Mouse (Mus musculus): ENCODE measurements around the gene Cpm.
"Not testable (repeated sequence)": the region's sequence is repeated elsewhere in the genome, so short reads cannot be mapped to it uniquely, and the experiment has no call there.

The Cpm gene

DNA sequence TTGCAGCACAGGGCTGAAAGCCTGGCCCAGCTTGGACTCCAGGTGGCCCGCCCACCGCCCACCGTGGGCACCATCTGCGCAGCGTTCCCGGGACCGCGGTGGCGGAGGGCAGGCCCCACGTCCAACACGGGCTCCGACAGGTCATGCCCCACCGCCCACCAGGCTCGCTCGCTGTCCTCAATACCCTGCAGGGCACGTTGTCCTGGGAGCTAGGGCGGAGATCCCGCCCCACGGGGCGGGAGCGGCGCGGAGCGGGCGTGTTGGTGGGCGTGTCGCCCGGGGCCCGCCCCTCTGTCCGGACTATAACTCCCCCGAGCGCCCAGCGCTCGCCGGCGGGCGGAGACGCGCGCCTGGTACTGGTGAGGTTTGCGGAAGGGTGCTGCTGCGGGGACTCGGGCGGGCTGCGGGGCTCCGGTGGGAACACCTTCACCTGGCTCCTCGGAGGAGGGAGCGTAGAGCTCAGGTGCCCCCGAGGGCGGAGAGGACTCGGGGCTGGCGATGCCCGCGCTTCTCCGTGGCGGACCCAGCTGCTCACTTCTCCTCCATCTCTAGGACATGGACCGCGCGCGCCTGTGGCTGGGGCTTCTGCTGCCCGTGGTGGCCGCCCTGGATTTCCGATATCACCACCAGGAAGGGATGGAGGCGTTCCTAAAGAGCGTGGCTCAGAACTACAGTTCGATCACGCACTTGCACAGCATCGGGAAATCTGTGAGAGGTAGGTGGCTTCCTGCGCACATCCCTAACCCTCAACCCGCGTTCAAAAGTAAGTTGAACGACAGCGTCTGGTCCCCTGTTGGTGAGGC is at the start of gene Cpm:
Cpm (plus strand) TSS at position 332 of the 803 bp plus-strand sequence.
- peak; percentile 67 to 75 for DNase-seq (ENCODE audit: low spot score in 2 of 2)

- DNase-seq (ENCODE audit: low spot score in 2 of 2): no peak
Measured at GRCm38 (mm10) chr10:117579771-117580284, 49.5 kb upstream of the Cpm start.

DNA sequence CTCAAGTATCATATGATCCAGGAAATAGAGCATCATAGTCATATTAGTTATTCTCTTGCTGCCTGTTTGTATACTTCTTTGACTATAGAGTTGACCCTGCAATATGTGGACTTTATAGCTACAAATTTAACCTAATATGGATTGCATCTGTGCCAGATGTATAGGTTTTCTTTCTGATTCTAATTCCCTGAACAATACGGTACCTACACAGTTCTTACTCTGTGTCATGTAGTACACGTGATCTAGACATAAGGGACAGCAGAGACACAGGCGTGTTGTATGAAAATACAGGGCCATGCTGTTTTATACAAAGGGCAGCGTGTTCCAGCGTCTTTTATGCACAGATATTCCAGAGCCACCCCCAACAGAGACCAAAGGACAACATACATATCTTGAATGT is 48.9 kb upstream of the Cpm start:
- no peak for DNase-seq (ENCODE audit: low spot score in 2 of 2)

- no peak for DNase-seq (ENCODE audit: low spot score in 2 of 2)
Measured at GRCm38 (mm10) chr10:117581007-117581752, 48.1 kb upstream of the Cpm start.

DNA sequence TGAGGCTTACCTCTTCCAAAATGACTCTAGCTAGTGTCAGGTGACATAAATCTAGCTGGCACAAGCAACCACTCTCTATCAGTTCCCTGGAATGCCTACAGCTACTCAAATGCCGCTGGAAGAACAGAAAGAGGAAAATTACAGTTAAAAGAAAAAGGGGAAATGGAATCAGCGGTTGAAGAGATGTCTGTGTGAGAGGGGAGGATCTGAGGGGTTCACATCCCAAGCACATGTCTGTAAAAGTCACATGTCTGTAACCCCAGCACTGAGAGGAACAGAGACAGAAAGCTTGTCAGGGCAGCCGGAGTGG is 47.6 kb upstream of the Cpm start:
- no peak for DNase-seq (ENCODE audit: low spot score in 2 of 2)

DNA sequence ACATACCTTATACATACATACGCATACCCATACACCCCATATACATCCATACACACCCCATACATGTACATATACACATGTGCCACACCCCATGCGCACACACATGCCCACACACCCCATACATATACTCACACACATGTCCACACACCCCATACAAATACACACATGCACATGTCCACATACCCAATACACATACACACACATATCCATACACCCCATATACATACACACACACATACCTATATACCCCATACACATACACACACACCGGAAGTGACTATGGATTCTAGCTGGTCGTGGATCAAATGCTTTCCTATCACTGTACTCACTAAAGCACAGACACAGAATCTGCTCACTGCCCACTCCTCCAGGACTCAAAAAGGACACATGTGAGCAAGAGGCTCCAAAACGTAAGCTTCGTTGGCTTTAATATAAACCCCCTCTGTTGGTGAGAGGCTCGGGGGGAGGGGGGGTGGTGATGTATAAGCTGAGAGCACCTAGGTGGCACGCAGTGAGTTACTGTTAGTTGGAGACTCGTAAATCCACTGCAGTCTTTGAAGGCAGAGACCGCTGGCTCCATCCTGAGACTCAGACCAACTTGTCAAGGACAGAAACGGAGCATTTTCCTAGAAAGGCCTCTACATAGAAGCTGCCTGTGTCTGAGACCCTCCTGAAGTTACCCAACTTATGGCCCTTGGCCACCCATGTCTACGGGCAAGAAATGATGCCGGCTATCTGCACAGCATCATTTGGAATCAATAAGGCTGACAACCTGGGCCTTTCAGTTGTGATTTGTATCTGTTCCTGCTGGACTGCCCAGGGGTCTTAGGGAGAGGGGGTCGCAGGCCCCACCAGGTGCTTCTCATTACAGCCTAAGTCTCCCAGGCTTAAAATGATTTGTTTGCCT is 45.9 kb upstream of the Cpm start:
- DNase-seq (ENCODE audit: low spot score in 2 of 2): no peak

DNA sequence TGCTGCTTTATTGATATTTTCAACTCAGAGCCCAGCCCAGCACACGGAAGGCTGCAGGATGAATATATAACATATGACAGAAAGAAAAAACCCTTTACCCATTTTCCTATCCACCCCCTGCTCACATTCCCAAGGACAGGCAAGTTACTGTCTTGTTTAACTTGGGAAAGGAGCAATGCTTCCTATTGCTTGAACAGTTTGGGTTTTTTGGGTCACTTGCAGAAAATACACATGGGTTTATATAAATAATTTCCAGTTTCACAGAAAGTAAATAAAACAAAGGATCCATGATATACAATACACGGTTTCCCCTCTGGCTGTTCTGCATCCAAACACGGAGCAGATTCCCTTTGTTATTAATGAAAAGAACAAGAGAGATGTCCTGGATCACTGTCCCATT is 45.2 kb upstream of the Cpm start:
- no peak for DNase-seq (ENCODE audit: low spot score in 2 of 2)

DNA sequence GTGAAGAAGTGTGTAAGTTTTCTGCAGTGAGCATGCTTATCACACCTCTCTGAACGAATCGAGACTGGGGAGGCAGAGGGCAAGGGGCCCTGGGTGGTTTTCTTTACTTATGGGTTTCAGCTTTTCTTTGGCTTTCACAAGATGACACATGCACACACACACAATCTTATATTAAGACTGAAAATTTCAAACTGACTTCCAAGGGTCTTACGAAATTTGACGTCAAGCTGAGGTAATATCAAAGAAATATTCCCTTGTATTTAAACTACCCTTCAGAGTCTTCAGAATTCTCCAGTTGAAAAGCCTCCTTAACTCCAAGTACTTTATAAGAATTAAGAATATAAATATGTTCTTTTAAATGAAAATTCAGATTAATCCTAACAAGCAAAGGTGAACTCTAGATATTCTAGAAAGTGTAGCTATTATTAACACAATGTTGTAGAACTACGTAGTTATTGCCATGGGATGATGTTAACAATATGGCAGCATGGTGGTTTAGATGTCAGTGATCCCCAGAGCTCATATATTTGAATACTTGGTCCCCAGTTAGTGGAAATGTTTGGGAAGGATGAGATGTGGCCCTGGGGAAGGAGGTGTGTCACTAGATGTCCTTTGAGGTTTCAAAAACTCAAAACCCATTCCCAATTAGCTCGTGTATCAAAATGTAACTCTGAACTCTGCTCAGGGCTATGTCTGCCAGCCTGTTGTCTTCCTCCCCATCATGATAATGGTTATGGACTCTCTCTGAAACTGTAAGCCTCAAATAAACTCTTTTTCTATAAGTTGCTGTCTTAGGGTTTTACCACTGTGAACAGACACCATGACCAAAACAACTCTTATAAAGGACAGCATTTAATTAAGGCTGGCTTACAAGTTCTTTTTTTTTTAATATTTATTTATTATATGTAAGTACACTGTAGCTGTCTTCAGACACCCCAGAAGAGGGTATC is 44.5 kb upstream of the Cpm start:
- DNase-seq (ENCODE audit: low spot score in 2 of 2): no peak

- DNase-seq (ENCODE audit: low spot score in 2 of 2): no peak
Measured at GRCm38 (mm10) chr10:117585600-117586299, 43.5 kb upstream of the Cpm start.

GRCm38 (mm10) chr10:117586859-117587258 is 42.4 kb upstream of the Cpm start:
- no peak for DNase-seq (ENCODE audit: low spot score in 2 of 2)

DNA sequence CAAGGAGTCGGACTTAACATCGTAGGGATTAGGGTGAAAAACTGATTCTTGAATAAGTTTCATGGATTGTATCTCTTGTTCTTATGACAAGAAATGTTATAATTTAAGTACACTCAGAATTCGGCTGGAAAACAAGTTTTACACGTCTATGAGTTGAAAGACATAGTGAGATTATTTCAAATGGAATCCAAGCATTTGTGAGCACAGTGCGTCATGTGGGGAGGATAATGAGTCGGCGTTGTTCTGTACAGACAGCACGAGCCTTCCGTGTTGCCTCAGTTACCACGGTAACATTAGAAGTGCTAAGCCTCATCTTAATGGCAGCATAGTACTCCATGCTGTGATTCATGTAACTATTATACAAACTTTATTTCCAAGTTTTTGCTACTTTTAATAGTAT is 42.0 kb upstream of the Cpm start:
- no peak for DNase-seq (ENCODE audit: low spot score in 2 of 2)

- DNase-seq (ENCODE audit: low spot score in 2 of 2): not testable (repeated sequence)
Measured at GRCm38 (mm10) chr10:117588416-117589143, 40.7 kb upstream of the Cpm start.

- no peak for DNase-seq (ENCODE audit: low spot score in 2 of 2)
Measured at GRCm38 (mm10) chr10:117589144-117589940, 40.0 kb upstream of the Cpm start.

DNA sequence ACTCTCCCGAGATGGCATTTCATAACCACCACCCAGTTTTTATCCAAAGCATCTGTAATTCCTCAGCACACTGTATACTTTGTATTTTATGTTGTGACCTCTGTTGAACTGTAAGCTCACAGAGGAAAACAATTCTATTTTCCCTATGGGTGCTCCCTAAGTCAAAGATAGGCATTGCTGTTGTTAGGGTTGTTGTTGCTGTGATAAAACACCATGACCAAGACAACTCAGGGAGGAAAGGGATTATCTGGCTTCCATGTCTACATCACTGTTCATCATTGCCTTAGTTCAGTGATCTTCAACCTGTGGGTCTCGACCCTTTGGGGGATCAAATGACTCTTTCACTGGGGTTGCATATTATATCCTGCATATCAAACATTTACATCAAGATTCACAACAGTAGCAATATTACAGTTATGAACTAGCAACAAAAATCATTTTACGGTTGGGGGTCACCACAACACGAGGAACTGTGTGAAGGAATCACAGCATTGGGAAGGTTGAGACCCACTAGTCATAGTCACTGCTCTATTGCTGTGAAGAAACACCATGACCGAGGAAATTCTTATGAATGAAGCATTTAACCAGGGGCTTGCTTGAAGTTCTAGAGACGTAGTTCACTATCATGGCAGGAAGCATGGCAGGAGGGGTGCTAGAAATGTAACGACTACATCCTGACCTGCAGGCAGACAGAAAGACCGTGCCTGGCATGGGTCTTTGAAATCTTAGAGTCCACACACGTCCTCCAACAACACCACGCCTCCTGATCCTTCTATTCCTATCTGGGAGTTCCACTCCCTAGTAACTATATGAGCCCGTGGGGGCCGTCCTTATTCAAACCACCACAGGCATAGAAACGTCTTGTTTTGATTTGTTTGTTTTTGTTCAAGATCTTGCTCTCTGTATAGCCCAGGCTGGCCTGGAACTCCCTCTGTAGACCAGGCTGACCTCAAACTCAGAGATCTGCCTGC is 38.7 kb upstream of the Cpm start:
- DNase-seq (ENCODE audit: low spot score in 2 of 2): no peak

GRCm38 (mm10) chr10:117591766-117592165 is 37.5 kb upstream of the Cpm start:
- DNase-seq (ENCODE audit: low spot score in 2 of 2): no peak

DNA sequence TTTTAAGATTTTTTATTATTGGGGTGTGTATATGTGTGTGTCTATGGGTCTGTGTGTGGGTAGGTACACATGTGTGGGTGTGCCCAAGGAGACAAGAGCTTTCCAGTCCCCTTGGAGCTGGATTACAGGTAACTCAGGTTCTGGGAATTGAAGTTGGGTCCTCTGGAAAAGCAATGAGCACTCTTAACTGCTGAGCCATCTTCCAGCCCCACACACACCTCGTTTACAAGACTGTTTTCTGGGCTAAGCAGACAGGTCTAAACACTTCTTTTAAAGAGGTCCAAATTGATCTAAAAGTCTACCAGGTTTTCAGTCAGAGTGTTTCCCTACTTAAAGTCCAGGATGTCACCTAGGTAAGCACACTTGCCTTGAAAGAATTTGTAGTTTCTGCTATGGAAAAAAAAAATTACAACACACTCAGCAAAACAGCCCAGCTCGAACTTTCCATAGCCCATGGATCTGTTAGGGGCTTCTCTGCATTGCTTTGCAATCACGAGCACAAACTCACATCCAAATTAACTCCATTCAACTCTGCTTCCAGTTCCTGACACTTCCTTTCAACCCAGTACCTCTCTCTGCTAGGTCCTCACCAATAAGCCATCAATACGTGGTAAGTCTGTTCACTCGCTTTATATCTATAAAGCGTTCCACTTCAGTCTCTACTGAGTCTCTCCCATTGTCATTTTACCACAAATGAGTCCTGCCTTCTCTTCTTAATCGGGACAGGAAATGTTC is 36.8 kb upstream of the Cpm start:
- DNase-seq (ENCODE audit: low spot score in 2 of 2): no peak

DNA sequence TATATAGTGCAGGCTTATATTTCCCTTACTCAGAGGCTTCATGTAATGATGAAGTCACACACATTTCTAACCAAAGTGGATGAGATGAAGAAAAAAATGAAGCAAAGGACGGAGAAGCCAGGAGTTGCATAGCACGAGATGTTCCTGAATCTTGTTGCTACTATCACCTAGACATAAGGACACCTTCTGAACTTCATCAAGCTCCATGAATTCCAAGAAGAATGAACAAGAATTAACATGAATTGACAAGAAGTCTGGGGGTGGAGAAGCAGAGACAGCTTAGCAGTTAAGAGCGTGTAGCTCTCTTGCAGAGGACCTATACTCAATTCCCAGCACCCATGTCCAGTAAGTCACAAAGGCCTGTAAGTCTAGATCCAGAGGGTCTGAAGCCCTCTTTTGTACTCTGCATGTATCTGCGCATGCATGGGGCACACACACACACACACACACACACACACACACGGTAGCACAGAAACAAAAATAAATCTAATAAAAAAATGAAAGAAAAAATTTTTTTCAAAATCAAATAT is 36.2 kb upstream of the Cpm start:
- DNase-seq (ENCODE audit: low spot score in 2 of 2): no peak
